Mouse (Mus musculus) central nervous system, embryonic 11.5 days (tissue): Measurements from ENCODE around the gene Eloa. TPM values are rescaled to one million over a fixed set of nuclear protein-coding genes. Genes with fewer than 3 reads are reported as not detected.

Experiments used
- polyA plus RNA-seq: library from polyadenylated mRNA; depleted of rRNA; stranded (reverse); fragments of >200 nt; gene quantifications from 2 replicates; pipeline ENCODE4 v1.2.3, GENCODE M21; 2012; rRNA removed

Eloa gene
- polyA plus RNA-seq, result 23.0 and 26.1 TPM in 2 replicates

GRCm38 (mm10) chr4:136021549-136022047 lies at the start of gene Eloa:
Eloa (minus strand) TSS chr4:136021763.

DNA sequence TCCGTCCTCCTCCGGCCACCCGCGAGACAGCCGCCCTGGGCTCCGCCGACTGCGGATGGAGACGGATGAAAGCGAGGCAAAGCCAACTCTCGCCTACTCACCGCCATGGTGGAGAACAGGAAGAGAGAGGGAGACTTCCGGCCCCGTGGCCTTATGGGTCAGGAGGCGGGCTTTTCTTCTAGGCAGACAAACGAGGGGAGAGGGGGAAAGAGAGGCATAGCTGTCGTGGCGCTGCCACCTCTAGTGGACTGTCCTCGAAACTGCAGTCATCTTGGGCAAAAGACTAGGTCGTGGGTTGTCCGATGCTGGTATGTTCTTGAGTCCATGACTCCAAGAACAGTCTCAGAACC lies 31.7 kb upstream of the Eloa start, which contains the start of gene Rpl11:
Rpl11 (minus strand) TSS at position 182 of the 350 bp plus-strand sequence.

DNA sequence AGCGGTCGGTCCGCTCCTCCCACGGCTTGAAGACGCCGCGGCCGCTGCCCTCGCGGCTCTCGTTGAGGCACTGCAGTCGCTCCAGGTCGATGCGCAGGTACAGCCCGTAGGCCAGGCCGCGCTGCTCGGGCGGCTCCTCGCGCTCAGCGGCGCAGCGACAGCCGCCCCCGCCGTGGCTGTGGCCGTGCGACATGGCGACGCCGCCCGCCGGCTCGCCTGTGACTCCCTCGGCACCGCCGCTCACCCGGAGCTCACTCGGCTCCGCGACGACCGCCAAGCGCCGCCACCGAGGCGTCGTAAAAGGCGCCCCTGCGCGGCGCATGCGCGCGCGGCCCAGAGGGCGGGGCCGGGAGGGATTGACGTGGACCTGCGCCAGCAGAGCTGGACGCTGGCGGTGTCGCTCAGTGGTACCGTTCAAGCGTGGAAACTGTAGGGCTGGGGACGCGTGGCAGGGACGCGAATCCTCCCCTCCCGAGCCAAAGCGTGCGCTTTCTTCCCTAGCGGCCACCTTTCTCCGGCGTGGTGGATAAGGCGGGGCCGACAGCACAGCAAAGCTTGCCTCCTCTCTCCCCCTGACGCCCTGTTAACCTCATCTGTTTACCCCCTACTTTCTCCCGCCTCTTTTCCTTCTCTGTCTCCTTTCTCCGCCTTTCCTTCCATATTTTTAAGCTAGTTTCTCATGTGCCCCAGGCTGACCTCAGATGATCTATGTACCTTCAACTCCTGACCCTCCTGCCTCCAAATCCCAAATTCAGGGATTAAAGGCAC lies 34.4 kb downstream of the Eloa start, which contains the start of gene Pithd1:
Pithd1 (minus strand) TSS at position 322 of the 768 bp plus-strand sequence.

GRCm38 (mm10) chr4:135972556-135972906 lies 49.0 kb downstream of the Eloa start, which contains the start of gene Lypla2:
Lypla2 (minus strand) TSS chr4:135972626.

GRCm38 (mm10) chr4:135963457-135964193 lies 57.9 kb downstream of the Eloa start, which contains the start of gene Gale:
Gale (plus strand) TSS chr4:135963727.

Other genes with a start within 250 kb of the Eloa start
- 161 and 212 TPM in 2 replicates for gene Srsf10, start 166.0 kb downstream of the Eloa start, polyA plus RNA-seq
- 119 and 142 TPM in 2 replicates for gene Pnrc2, start 147.9 kb downstream of the Eloa start, polyA plus RNA-seq
- 0.45 and 0.46 TPM in 2 replicates for gene Cnr2, start 126.4 kb downstream of the Eloa start, polyA plus RNA-seq
- gene Fuca1, start 101.0 kb downstream of the Eloa start, polyA plus RNA-seq, result 31.6 and 41.2 TPM in 2 replicates
- gene Hmgcl, start 75.3 kb downstream of the Eloa start, polyA plus RNA-seq, result 45.1 and 46.8 TPM in 2 replicates
- gene Gale, start 58.0 kb downstream of the Eloa start, polyA plus RNA-seq, result 27.9 TPM in 2 replicates
- gene Lypla2, start 49.1 kb downstream of the Eloa start, polyA plus RNA-seq, result 112 and 118 TPM in 2 replicates
- gene Pithd1, start 34.5 kb downstream of the Eloa start, polyA plus RNA-seq, result 40.5 and 50.9 TPM in 2 replicates
- gene Rpl11, start 31.7 kb upstream of the Eloa start, polyA plus RNA-seq, result 1,444 and 2,797 TPM in 2 replicates
- gene Id3, start 121.7 kb upstream of the Eloa start, polyA plus RNA-seq, result 276 and 283 TPM in 2 replicates
- gene E2f2, start 150.6 kb upstream of the Eloa start, polyA plus RNA-seq, result 9.7 and 10.9 TPM in 2 replicates
- gene Asap3, start 184.6 kb upstream of the Eloa start, polyA plus RNA-seq, result 6.5 and 7.9 TPM in 2 replicates
- 2.5 and 2.8 TPM in 2 replicates for gene Tcea3, start 226.0 kb upstream of the Eloa start, polyA plus RNA-seq